Mouse (Mus musculus): ENCODE measurements around the gene Dclk1.

GRCm38 (mm10) chr3:55551912-55552311 is 309.7 kb downstream of the Dclk1 start:
- TF ChIP-seq POLR2AphosphoS2 (IDR thresholded peaks at IDR 0.05; ENCODE audit: insufficient read length, low read depth) (no peak), CEBPB (IDR thresholded peaks at IDR 0.05; ENCODE audit: insufficient read depth, poor library complexity, severe bottlenecking) (no peak), TCF12 (IDR thresholded peaks at IDR 0.05; ENCODE audit: insufficient read depth, poor library complexity, severe bottlenecking) (no peak), POLR2A (IDR thresholded peaks at IDR 0.05; ENCODE audit: insufficient read length, low read depth) (no peak), MAX (IDR thresholded peaks at IDR 0.05; ENCODE audit: low read depth) (no peak)

Data from myocyte (in vitro differentiated cells).